Comparison of ENCODE assay signal across 7 mouse cellular contexts in the genomic region with DNA sequence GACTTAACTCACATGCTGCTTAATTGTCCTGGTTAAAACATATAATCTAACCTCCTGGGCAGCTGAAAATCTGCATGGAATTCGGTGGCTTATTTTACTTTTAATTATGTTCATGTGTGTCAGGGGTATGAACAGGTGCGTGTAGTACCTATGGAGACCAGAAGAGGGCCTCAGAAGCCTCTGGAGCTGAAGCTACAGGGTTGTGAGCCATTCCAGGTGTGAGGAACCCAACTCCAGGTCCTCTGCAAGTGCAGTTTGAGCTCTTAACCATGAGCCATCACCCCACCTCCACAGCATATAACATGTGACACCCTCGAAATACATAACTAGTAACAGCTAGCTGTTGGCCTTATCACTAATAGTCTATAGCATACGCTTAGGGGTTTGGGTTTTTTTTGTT. TPM values are rescaled to one million over a fixed set of nuclear protein-coding genes. Genes with fewer than 3 reads are reported as not detected.
DNase-seq lines count a peak whose midpoint lies in the region; ATAC-seq and TF ChIP-seq lines count a peak whose summit lies in the region.

No protein-coding gene starts in this region.

- H3K4me2 ChIP-seq in hindbrain, postnatal 0 days (ENCODE audit: low read depth, low read length): no peak overlapping the region

- DNase-seq in kidney, adult 18-20 months: peak; percentile 44
- no peak for DNase-seq in kidney, adult 11 months
- peak; percentile 74 for DNase-seq in CD4-positive, CD25-positive, alpha-beta regulatory T cell, adult 2 months (ENCODE audit: low read depth, low spot score)
- DNase-seq in MN1 (ENCODE audit: low spot score): peak; percentile 22
- peak; percentile 54 for DNase-seq in hindbrain, postnatal 0 days (ENCODE audit: low spot score)
- peak; percentile 49 for DNase-seq in retina, postnatal 1 day
- no peak for DNase-seq in urinary bladder, postnatal 10 days (ENCODE audit: low spot score)

- H3K27me3 ChIP-seq in hindbrain, postnatal 0 days (ENCODE audit: insufficient read depth, low read length): no peaks in the 10 kb centered on the region

- 74% methylated on average over 4 of the region's 4 CpGs for WGBS in hindbrain, postnatal 0 days

- no peak overlapping the region for H3K9ac ChIP-seq in hindbrain, postnatal 0 days (replicated peaks; ENCODE audit: low read length)

- peak; percentile 71 for TF ChIP-seq CTCF in hindbrain, postnatal 0 days (IDR thresholded peaks at IDR 0.05; ENCODE audit: low read depth)

- H3K4me3 ChIP-seq in hindbrain, postnatal 0 days (ENCODE audit: low read length): no peak overlapping the region

- ATAC-seq in hindbrain, postnatal 0 days: no peak

- H3K27ac ChIP-seq in hindbrain, postnatal 0 days: no peak overlapping the region

- H3K36me3 ChIP-seq in hindbrain, postnatal 0 days (ENCODE audit: insufficient read depth, low read length): peaks cover 11% of the 10 kb centered on the region

- no peaks in the 10 kb centered on the region for H3K9me3 ChIP-seq in hindbrain, postnatal 0 days (ENCODE audit: low read length)

- H3K4me1 ChIP-seq in hindbrain, postnatal 0 days (ENCODE audit: insufficient read depth, low read length): no peaks in the 10 kb centered on the region

RNA-seq across cellular contexts. Expression of gene Lgmn, which starts 47.6 kb away (rescaled TPM):
- 148 TPM in 2 replicates for total RNA-seq in hindbrain, postnatal 0 days (2014; rRNA removed)
- polyA plus RNA-seq in hindbrain, postnatal 0 days (2015; fragmentation: Nextera tagmentation; extraction: Ambion mirVana): 166 and 179 TPM in 2 replicates

Comparison
In these comparisons a context has a peak if more than half of its experiments do, and no peak if none do; other contexts are left out.
1. DNase-seq: peak in kidney, adult 18-20 months (single experiment), CD4-positive, CD25-positive, alpha-beta regulatory T cell, adult 2 months (single experiment), MN1 (single experiment), hindbrain, postnatal 0 days (single experiment) and retina, postnatal 1 day (single experiment); none in kidney, adult 11 months (single experiment) and urinary bladder, postnatal 10 days (single experiment).